Mouse (Mus musculus) hindbrain, embryonic 11.5 days (tissue): ENCODE results near the gene Lrp2. TPM values are rescaled to one million over a fixed set of nuclear protein-coding genes. Genes with fewer than 3 reads are reported as not detected.

Experiments
- ATAC-seq: fragments of 200-750 bp; cut with Nextera tagmentation; 2 replicates; pipeline ENCODE4 v1.8.0; 2017; ENCODE audit warnings: mild to moderate bottlenecking, moderate TSS enrichment, moderate library complexity; ENCODE audit not compliant: low FRiP score
- DNase-seq: peaks from one replicate; pipeline ENCODE4 v3.0.0-alpha.2; 2015; ENCODE audit warnings: low spot score
- H3K27ac ChIP-seq: fragments of 300-500 bp; sonication (generic); 2 replicates; pipeline ENCODE4 v1.5.1; 2014; ENCODE audit warnings: mild to moderate bottlenecking, low read depth, low read length
- H3K27me3 ChIP-seq: fragments of 300-500 bp; sonication (generic); 2 replicates; pipeline ENCODE4 v1.6.1; 2014; ENCODE audit warnings: mild to moderate bottlenecking, low read length, moderate library complexity, mixed read lengths; ENCODE audit not compliant: control insufficient read depth, insufficient read depth
- H3K36me3 ChIP-seq: fragments of 300-500 bp; sonication (generic); 2 replicates; pipeline ENCODE4 v1.6.1; 2014; ENCODE audit warnings: mild to moderate bottlenecking, low read length, moderate library complexity, mixed read lengths; ENCODE audit not compliant: control insufficient read depth, insufficient read depth
- H3K4me1 ChIP-seq: fragments of 300-500 bp; sonication (generic); replicated peaks from 2 replicates; pipeline ENCODE4 v1.6.1; 2014; ENCODE audit warnings: low read length, mixed read lengths; ENCODE audit not compliant: control insufficient read depth, insufficient read depth
- H3K4me2 ChIP-seq: fragments of 300-500 bp; sonication (generic); replicated peaks from 2 replicates; pipeline ENCODE4 v1.6.1; 2014; ENCODE audit warnings: mild to moderate bottlenecking, low read depth, low read length
- H3K4me3 ChIP-seq: fragments of 300-500 bp; sonication (generic); 2 replicates; pipeline ENCODE4 v1.5.1; 2014; ENCODE audit warnings: low read depth, low read length
- H3K9ac ChIP-seq: fragments of 300-500 bp; sonication (generic); 2 replicates; pipeline ENCODE4 v1.6.1; 2014; ENCODE audit warnings: low read depth, low read length
- H3K9me3 ChIP-seq: fragments of 300-500 bp; sonication (generic); 2 replicates; pipeline ENCODE4 v1.6.1; 2016; ENCODE audit warnings: low read length; ENCODE audit not compliant: control insufficient read depth
- WGBS: fragments of 180-500 bp; shearing (Covaris S2); extraction: QIAGEN DNeasy Blood & Tissue Kit; methylation state at CpG from one replicate; pipeline ENCODE4 v1.1.7; 2014; 5-methylcytosine and 5-hydroxymethylcytosine counted together
- polyA plus RNA-seq: library from polyadenylated mRNA; unstranded; fragments of >200 nt; fragmentation: Nextera tagmentation; extraction: Ambion mirVana; gene quantifications from 2 replicates; pipeline ENCODE4 v1.2.1, GENCODE M21; 2014

Gene Lrp2
- polyA plus RNA-seq, 1 experiment from 2014 or later: 2.9 TPM

DNA sequence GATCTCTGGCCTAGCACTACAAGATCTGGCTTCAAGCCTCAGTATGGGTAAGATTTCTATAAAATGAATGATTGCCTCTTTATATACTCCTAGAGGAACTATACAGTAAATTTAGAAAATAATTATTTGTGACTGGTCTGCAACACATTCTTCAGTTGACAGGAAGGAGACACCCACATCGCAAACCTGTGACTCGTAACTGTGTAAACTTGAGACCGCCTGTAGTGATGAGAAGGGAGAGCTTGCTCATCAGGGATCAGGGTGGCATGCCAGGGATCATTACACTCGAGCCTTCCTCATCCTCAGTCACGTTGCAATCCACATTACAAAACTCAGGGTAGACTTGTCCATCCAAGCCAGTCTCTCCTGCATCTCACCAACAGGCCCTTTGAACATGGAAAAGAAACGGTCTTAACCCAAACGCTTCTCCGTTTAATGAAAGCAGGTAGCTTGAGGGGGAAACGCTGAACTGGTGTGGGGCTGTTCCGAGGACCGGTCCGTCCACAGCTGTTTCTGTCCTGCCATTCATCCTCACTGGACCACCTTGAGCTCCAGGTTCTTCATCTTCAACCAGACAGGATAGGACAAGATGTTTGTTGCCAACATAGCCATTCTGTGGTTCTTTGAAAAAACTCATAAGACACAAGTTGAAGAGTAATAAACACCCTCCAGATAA is 189.0 kb downstream of the Lrp2 start:
- no peaks in the 10 kb centered on the region for H3K27me3 ChIP-seq
- no peak overlapping the region for H3K4me3 ChIP-seq
- H3K9me3 ChIP-seq: no peaks in the 10 kb centered on the region
- no peak overlapping the region for H3K27ac ChIP-seq
- WGBS: 88% methylated on average over 12 of the region's 12 CpGs
- H3K4me1 ChIP-seq: no peaks in the 10 kb centered on the region
- DNase-seq: no peak
- ATAC-seq: no peak
- H3K9ac ChIP-seq: no peak overlapping the region
- H3K4me2 ChIP-seq: no peak overlapping the region
- H3K36me3 ChIP-seq: no peaks in the 10 kb centered on the region

DNA sequence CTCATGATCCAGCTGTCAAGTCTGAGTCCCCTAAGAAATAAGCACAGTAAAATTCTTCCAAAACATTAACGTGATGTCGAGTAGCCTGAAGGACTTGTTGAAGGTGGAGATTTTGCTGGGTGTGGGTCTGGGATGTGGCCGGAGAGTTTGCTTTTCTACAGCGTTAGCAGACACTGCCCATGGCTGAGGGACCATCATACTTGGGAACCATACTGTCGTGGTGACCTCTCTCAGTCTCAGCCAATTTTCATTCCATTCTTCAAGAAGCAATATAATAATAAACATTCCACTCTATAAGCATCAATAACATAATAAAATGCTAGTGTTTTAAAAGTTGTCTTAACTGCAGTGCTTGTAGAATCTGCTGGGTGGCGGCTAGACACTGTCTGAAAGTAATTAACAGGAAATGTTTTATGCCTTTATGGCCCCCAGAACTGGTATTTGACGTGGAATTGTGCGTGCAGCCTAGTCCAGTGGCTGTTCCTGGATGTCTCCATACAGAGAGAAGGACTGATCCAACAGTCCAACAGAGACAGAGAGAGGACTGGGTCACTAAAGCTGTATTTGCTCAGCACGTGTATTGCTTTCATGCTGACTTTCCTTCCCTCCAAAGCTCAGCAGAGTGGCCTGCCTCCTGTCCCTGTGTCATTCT is 190.1 kb downstream of the Lrp2 start:
- Histone ChIP-seq H3K27me3 (no peaks in the 10 kb centered on the region), H3K4me3 (no peak overlapping the region), H3K36me3 (no peaks in the 10 kb centered on the region), H3K4me1 (no peaks in the 10 kb centered on the region), H3K9ac (no peak overlapping the region), H3K27ac (no peak overlapping the region), H3K9me3 (no peaks in the 10 kb centered on the region), H3K4me2 (no peak overlapping the region)
- no peak for ATAC-seq
- 79% methylated on average over 9 of the region's 9 CpGs for WGBS
- DNase-seq: no peak

DNA sequence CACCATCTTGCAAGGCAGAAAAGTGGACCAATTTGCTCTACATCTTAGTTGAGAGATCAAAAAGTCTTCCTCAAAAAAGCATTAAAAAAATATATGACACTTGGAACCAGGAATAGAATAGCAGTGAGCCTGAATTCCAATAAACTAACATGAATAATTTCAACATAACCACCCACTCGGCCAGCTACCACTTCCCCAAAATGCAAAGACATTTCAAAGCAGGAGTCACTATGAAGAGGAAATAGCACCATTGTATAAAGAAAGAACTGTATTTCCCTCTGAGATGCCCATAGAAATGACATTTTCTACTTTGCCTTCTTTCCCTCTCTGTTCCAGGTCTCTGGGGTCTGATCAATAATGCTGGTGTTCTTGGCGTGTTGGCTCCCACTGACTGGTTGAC is 191.9 kb downstream of the Lrp2 start:
- ATAC-seq: no peak
- H3K4me3 ChIP-seq: no peak overlapping the region
- H3K4me2 ChIP-seq: no peak overlapping the region
- no peaks in the 10 kb centered on the region for H3K27me3 ChIP-seq
- H3K36me3 ChIP-seq: no peaks in the 10 kb centered on the region
- no peak overlapping the region for H3K9ac ChIP-seq
- no peak for DNase-seq
- no peaks in the 10 kb centered on the region for H3K9me3 ChIP-seq
- H3K4me1 ChIP-seq: no peaks in the 10 kb centered on the region
- H3K27ac ChIP-seq: no peak overlapping the region
- 86% methylated on average over 2 of the region's 2 CpGs for WGBS

DNA sequence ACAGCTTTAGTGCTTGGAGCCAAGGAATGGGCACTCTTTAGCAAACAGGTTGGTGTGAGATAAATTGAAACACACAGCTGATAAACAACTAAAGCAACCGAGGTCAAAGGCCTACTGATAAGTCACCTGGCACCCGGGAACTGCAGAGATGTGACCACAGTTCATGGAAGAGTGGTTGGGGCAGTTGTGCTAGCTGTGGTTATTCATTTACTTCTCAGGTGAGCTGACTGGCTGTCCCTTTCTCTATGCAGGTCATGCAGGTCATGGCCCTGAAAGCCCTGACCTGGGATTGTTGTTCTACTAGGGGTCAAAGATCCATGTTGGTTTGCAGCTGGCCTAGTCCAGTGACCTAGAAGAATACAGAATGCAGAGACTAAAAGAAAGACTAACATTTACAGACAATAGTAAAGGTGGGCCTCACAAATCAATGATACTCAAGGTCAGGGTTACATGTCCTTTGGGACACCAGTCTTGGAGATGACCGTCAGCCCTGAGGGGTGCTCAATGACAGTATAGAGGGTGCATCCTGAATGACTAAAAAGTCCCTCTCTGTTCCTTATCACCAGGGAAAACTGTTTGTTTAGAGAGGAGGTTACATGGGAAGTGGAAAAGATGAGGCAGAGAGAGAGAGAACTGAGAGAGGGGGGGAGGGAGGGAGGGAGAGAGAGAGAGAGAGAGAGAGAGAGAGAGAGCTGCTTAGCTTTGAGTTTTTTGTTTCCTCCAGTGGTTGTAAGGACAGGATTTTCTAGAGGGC is 199.6 kb downstream of the Lrp2 start:
- no peaks in the 10 kb centered on the region for H3K27me3 ChIP-seq
- no peak overlapping the region for H3K4me2 ChIP-seq
- no peaks in the 10 kb centered on the region for H3K4me1 ChIP-seq
- H3K4me3 ChIP-seq: no peak overlapping the region
- H3K9me3 ChIP-seq: no peaks in the 10 kb centered on the region
- ATAC-seq (no peak), DNase-seq (no peak)
- no peak overlapping the region for H3K27ac ChIP-seq
- no peaks in the 10 kb centered on the region for H3K36me3 ChIP-seq
- WGBS: 76% methylated on average over 3 of the region's 3 CpGs
- H3K9ac ChIP-seq: no peak overlapping the region

DNA sequence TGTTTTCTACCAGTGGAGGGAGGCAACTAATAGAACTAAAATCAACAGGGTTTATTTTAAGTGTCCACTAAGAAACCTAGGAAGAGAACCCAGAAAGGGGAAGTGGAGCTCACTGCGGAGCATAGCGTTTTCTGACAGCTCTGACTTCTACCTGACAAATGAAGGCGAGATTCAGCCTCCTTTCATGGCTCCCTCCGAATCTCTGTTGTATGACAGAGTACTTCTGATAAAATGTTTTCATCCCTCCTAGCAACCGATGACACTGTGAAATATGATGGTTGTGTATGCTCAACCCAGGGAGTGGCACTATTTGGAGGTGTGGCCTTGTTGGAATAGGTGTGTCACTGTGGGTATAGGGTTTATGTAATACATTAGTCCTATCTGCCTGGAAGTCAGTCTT is 203.0 kb downstream of the Lrp2 start:
- no peak overlapping the region for H3K4me3 ChIP-seq
- H3K27ac ChIP-seq: no peak overlapping the region
- H3K9me3 ChIP-seq: no peaks in the 10 kb centered on the region
- no peak overlapping the region for H3K9ac ChIP-seq
- 89% methylated on average over 5 of the region's 5 CpGs for whole genome bisulfite sequencing
- no peaks in the 10 kb centered on the region for H3K27me3 ChIP-seq
- no peak overlapping the region for H3K4me2 ChIP-seq
- no peaks in the 10 kb centered on the region for H3K36me3 ChIP-seq
- no peak for DNase-seq
- ATAC-seq: no peak
- no peaks in the 10 kb centered on the region for H3K4me1 ChIP-seq

DNA sequence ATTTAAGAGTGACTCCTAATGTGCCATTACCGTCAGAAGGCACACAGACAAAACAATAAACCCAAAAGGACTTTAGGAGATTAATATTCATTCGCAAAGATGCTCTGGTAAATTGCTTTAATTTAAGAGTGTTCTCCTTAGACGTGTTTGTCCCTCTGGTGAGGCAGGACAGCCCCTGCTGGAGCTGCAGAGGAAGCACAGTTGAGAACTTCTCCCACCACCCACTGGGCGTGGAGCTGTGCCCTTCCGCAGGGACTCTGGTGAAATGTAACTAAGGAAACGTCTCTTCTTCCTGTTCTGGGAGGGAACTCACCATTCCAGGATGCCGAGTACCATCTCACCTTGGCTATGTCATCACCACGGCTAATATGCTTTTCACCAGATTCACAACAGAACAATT is 204.1 kb downstream of the Lrp2 start:
- Histone ChIP-seq H3K9me3 (no peaks in the 10 kb centered on the region), H3K9ac (no peak overlapping the region), H3K27me3 (no peaks in the 10 kb centered on the region), H3K4me2 (no peak overlapping the region), H3K4me3 (no peak overlapping the region), H3K27ac (no peak overlapping the region), H3K36me3 (no peaks in the 10 kb centered on the region), H3K4me1 (no peaks in the 10 kb centered on the region)
- no peak for ATAC-seq
- no peak for DNase-seq
- 53% methylated on average over 8 of the region's 8 CpGs for WGBS

DNA sequence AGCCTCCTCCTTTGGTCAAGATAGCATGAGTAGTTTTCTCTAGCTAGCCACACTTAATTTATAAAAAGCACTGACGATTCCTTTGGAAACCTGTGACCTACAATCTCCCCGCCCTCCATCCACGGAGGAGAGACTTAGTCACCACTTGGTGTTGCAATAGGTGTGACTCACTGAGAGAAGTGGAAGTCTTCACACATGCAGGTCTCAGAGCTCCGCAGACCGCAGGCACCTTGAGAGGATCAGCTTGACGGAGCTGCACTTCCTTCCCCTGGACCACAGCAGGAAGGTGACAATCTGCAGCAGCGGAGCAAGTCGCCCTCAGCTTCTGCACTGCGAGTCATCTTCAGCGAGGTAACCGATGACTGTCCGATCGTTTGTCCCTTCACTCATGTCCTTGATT is 205.6 kb downstream of the Lrp2 start, which contains the start of gene Dhrs9:
TSS of gene Dhrs9 (plus strand) at position 165 of the 400 bp plus-strand sequence.
- DNase-seq (no peak), ATAC-seq (no peak)
- Histone ChIP-seq H3K4me1 (no peaks in the 10 kb centered on the region), H3K36me3 (no peaks in the 10 kb centered on the region), H3K4me3 (no peak within 1 kb of the TSS), H3K4me2 (no peak within 1 kb of the TSS), H3K9ac (no peak within 1 kb of the TSS), H3K9me3 (no peaks in the 10 kb centered on the region), H3K27me3 (no peaks in the 10 kb centered on the region), H3K27ac (no peak within 1 kb of the TSS)
- WGBS: 75% methylated on average over 13 of the region's 13 CpGs

DNA sequence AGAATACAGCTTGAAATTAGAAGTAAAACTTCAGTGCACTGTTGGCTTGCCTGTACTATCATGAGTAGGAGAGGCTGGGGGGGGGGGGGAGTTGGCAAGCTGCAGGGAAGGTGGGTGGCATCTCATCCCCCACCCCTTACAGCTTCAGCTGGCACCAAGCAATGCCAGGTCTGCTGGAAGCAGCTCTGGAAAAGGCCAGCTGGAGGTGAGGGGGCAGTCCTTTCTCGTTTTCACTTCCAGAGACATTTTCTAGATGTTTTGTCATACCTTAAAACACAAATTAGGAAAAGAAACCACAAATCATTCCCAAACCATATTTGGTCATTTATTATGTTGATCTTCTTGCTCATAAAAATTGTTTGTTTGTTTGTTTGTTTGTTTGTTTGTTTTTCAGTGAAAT is 206.1 kb downstream of the Lrp2 start:
- 48% methylated on average over 1 of the region's 1 CpGs for WGBS
- no peaks in the 10 kb centered on the region for H3K9me3 ChIP-seq
- no peak overlapping the region for H3K27ac ChIP-seq
- ATAC-seq (no peak), DNase-seq (no peak)
- H3K4me1 ChIP-seq: no peaks in the 10 kb centered on the region
- no peaks in the 10 kb centered on the region for H3K27me3 ChIP-seq
- no peak overlapping the region for H3K9ac ChIP-seq
- no peak overlapping the region for H3K4me2 ChIP-seq
- H3K36me3 ChIP-seq: no peaks in the 10 kb centered on the region
- H3K4me3 ChIP-seq: no peak overlapping the region
